Mouse (Mus musculus) kidney, postnatal 0 days (tissue): ENCODE data around the gene Il2rb. TPM values are rescaled to one million over a fixed set of nuclear protein-coding genes. Genes with fewer than 3 reads are reported as not detected.

Source experiments
- ATAC-seq: fragments of 200-750 bp; cut with Nextera tagmentation; replicated peaks from 2 replicates; pipeline ENCODE4 v1.8.0; 2017; ENCODE audit warnings: low read depth, moderate number of reproducible peaks, moderate TSS enrichment, moderate library complexity; ENCODE audit not compliant: low FRiP score
- DNase-seq: peaks from one replicate; pipeline ENCODE4 v3.0.0-alpha.2; 2016; ENCODE audit warnings: low spot score
- H3K27ac ChIP-seq: fragments of 300-500 bp; sonication (generic); 2 replicates; pipeline ENCODE4 v1.5.1; 2014; ENCODE audit warnings: mild to moderate bottlenecking
- H3K27me3 ChIP-seq: fragments of 300-500 bp; sonication (generic); 2 replicates; pipeline ENCODE4 v1.6.1; 2014; ENCODE audit warnings: low read length, mixed read lengths; ENCODE audit not compliant: insufficient read depth
- H3K36me3 ChIP-seq: fragments of 300-500 bp; sonication (generic); 2 replicates; pipeline ENCODE4 v1.6.1; 2014; ENCODE audit warnings: low read length, mixed read lengths; ENCODE audit not compliant: insufficient read depth
- H3K4me1 ChIP-seq: fragments of 300-500 bp; sonication (generic); replicated peaks from 2 replicates; pipeline ENCODE4 v1.6.1; 2014; ENCODE audit warnings: antibody characterized with exemption, low read length, mixed read lengths; ENCODE audit not compliant: insufficient read depth
- H3K4me2 ChIP-seq: fragments of 300-500 bp; sonication (generic); 2 replicates; pipeline ENCODE4 v1.6.1; 2014; ENCODE audit warnings: mild to moderate bottlenecking, low read length, moderate library complexity, mixed read lengths
- H3K4me3 ChIP-seq: fragments of 300-500 bp; sonication (generic); replicated peaks from 2 replicates; pipeline ENCODE4 v1.5.1; 2014; ENCODE audit warnings: low read depth, low read length
- H3K9ac ChIP-seq: fragments of 300-500 bp; sonication (generic); 2 replicates; pipeline ENCODE4 v1.6.1; 2014; ENCODE audit warnings: low read depth, low read length
- H3K9me3 ChIP-seq: fragments of 300-500 bp; sonication (generic); replicated peaks from 2 replicates; pipeline ENCODE4 v1.6.1; 2016; ENCODE audit warnings: low read length, inconsistent platforms, mixed read lengths
- CTCF ChIP-seq: IDR thresholded peaks from 2 replicates; pipeline ENCODE4 v1.5.1; 2016; ENCODE audit warnings: antibody characterized with exemption, low read depth, mild to moderate bottlenecking, moderate library complexity
- WGBS: fragments of 180-500 bp; shearing (Covaris S2); extraction: QIAGEN DNeasy Blood & Tissue Kit; methylation state at CpG from one replicate; pipeline ENCODE4 v1.1.7; 2014; 5-methylcytosine and 5-hydroxymethylcytosine counted together
- polyA plus RNA-seq: library from polyadenylated mRNA; unstranded; fragments of >200 nt; fragmentation: Nextera tagmentation; extraction: Ambion mirVana; gene quantifications from 2 replicates; pipeline ENCODE4 v1.2.1, GENCODE M21; 2015

The Il2rb gene
- polyA plus RNA-seq, 1 experiment from 2014 or later, result 1.1 TPM

DNA sequence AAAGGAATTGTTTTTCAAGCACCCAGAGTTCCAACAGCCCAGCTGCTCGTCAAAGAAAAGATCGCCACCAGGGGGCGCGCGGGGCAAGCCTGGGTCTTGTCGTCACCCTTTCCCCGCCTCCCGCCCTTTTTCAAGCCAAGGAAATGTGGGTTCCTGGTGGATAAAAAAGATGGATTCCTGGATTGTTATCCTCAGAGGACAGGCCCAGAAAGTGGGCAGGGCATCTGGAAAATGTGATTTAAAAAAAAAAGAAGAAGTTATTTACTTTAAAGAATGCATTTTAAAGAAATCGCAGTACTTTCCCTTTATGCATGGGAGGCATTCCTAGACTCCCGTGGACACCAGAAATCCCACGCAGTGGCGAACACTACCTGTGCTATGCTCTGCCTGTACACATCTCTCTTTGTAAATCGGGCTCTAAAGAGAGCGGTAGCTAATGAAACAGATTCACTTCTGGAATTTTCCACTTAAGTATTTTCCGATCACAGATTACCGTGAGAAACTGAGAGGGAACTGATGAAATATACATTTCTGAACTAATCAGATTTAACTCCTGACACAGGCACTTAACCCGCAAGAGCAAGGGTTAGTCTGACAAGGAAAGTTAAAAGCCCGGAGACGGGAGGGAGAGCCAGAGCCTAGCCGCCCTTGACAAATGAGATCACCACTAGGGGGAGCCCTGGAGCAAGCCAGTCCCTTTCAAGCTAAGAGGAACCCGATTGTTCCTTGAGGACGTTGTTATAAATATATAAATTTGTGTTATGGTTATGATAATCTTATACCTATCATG, 47.1 kb downstream of the Il2rb start:
- peak; percentile 96 for TF ChIP-seq CTCF
- Histone ChIP-seq H3K27ac (peak overlapping the region; percentile 58), H3K9ac (no peak overlapping the region), H3K9me3 (no peaks in the 10 kb centered on the region), H3K27me3 (no peaks in the 10 kb centered on the region), H3K4me2 (peak overlapping the region; percentile 51), H3K4me3 (peak overlapping the region; percentile 18), H3K4me1 (no peaks in the 10 kb centered on the region), H3K36me3 (no peaks in the 10 kb centered on the region)
- ATAC-seq, result 0 out of 2 replicates have a peak, but pooled peaks have one; percentile 34
- WGBS, result under 1% methylated on average over 22 of the region's 22 CpGs
- peak; percentile 97 for DNase-seq

DNA sequence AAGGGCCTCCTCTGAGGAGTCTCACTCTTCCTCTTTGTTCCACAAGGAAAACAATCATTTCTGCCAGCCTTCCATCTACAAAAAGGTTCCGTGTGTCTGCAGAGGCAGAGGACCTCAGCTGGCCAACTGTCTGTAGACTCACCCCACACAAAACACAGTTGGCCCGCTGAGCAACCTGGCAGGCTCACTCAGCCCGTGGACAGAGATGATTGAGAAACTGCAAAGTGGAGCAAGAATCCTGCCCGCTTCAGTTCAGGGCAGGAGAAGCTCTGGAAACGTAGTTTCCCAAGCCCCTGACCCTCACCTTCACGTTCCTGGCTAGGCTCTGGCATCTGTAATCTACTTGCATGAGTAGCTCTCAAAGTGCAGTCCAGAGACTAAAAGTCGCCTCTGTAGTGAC, 48.0 kb downstream of the Il2rb start:
- ATAC-seq (no peak), DNase-seq (no peak)
- Histone ChIP-seq H3K36me3 (no peaks in the 10 kb centered on the region), H3K27me3 (no peaks in the 10 kb centered on the region), H3K27ac (no peak overlapping the region), H3K9me3 (no peaks in the 10 kb centered on the region), H3K4me1 (no peaks in the 10 kb centered on the region), H3K4me3 (no peak overlapping the region), H3K4me2 (no peak overlapping the region), H3K9ac (peak overlapping the region; percentile 32; the same call in 1 of the 2 replicates)
- WGBS, result 33% methylated on average over 7 of the region's 7 CpGs
- no peak for TF ChIP-seq CTCF

DNA sequence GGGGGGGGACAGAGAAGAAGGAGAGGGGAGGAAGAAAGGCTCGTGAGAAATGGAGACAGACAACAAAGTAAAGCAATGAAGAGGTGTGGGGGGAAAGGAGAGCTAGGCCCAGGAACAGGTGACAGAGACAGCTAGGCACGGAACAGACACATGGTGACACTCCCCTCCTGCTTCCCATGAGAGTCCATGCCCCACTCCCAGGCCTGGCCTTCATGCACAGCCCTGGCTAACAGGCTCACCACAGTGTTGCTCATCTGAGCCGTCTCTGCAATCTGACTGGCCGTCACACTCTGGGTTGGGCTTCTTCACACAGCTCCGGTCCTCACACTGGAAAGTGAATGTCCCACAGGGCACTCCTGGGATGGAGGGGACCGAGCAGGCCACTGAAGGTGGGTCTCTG, 51.2 kb downstream of the Il2rb start:
- Histone ChIP-seq H3K4me2 (no peak overlapping the region), H3K4me3 (no peak overlapping the region), H3K9me3 (no peaks in the 10 kb centered on the region), H3K9ac (no peak overlapping the region), H3K36me3 (no peaks in the 10 kb centered on the region), H3K4me1 (no peaks in the 10 kb centered on the region), H3K27ac (no peak overlapping the region), H3K27me3 (no peaks in the 10 kb centered on the region)
- DNase-seq (no peak), ATAC-seq (no peak)
- no peak for TF ChIP-seq CTCF
- 34% methylated on average over 6 of the region's 6 CpGs for WGBS

DNA sequence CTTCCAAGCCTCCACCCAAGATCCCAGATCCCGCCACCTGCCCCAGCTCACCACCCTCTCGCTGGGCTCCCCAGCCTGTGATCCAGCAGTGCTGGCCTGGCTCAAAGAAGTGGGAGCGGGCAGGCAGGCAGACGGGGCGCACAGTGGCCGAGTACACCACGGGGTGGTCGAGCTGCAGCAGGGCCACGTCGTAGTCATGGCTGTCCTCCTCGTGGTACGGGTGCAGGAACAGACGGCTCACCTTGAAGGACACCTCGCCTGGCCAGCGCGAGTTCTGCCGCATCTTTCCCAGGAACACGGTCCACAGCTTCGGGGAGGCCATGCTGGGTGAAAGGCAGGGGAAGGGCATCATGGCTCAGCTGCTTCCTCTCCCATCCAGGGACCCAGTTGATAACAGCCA, 52.8 kb downstream of the Il2rb start:
- ATAC-seq (no peak), DNase-seq (no peak)
- Histone ChIP-seq H3K27me3 (no peaks in the 10 kb centered on the region), H3K4me3 (no peak overlapping the region), H3K9me3 (no peaks in the 10 kb centered on the region), H3K4me1 (peaks cover 4% of the 10 kb centered on the region; the same call in 1 of the 2 replicates), H3K4me2 (no peak overlapping the region), H3K27ac (no peak overlapping the region), H3K9ac (no peak overlapping the region), H3K36me3 (no peaks in the 10 kb centered on the region)
- 91% methylated on average over 19 of the region's 19 CpGs for whole genome bisulfite sequencing
- no peak for TF ChIP-seq CTCF

DNA sequence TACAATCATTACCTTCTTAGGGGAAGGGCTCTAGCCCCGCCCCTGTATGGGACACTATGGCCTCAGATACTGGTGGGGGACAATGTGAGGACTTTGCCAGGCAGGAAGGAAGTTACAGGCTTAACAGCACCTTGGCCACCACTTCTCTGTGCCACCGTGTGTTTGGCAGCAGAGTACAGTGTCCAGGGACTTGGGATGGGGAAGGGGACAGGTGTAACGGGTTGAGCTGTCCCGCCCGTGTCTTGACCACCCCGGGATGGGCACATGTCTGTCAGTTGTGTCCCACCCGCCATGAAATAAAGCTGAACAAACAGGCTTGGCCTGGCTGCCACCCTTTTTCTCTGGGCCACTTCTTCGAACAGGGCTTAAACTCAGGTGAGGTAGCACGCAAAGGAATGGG, 56.1 kb downstream of the Il2rb start:
- no peak for TF ChIP-seq CTCF
- H3K4me1 ChIP-seq, result peaks cover 15% of the 10 kb centered on the region

DNA sequence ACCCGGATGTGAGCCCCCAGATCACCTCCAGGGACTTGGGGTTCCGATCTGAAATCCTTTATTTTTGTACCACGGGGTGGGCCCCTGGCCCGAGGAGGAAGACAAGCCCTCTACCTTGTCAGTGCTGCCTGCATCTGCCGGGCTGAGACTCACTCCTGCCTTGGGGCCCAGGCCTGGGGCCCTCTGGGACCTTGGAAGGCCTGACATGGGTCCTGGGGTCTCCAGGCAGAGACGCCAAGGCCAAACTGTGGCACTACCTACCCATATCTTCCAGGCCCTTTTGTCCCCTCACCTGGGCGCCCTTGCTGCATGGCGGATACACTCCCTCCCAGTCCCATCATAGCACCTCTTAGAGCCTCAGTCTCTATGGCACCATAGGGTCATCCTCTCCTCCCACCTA, 56.6 kb downstream of the Il2rb start:
- WGBS, result 52% methylated on average over 8 of the region's 8 CpGs
- ATAC-seq (no peak), DNase-seq (no peak)
- Histone ChIP-seq H3K27me3 (no peaks in the 10 kb centered on the region), H3K4me1 (peaks cover 15% of the 10 kb centered on the region), H3K9me3 (no peaks in the 10 kb centered on the region), H3K27ac (no peak overlapping the region), H3K4me2 (no peak overlapping the region), H3K36me3 (0 out of 2 replicates have a peak, but pooled peaks cover 8% of the 10 kb centered on the region), H3K9ac (no peak overlapping the region), H3K4me3 (no peak overlapping the region)
- TF ChIP-seq CTCF, result no peak

More for the DNA sequence above, 56.1 kb downstream of the Il2rb start:
- Histone ChIP-seq H3K9ac (no peak overlapping the region), H3K27me3 (no peaks in the 10 kb centered on the region), H3K36me3 (0 out of 2 replicates have a peak, but pooled peaks cover 5% of the 10 kb centered on the region), H3K27ac (no peak overlapping the region), H3K4me2 (no peak overlapping the region), H3K4me3 (no peak overlapping the region), H3K9me3 (no peaks in the 10 kb centered on the region)
- WGBS, result 70% methylated on average over 9 of the region's 9 CpGs
- no peak for ATAC-seq
- no peak for DNase-seq
